Mouse (Mus musculus) macrophage (primary cell): ENCODE measurements at regions not wholly inside any gene's neighbourhood (a gene's known extent, or its start where the extent isn't known, plus 50 kb on each side); places are given as distances from the start of the nearest gene placed in this dataset.

Source experiments
- H3K27ac ChIP-seq: fragments of 350-480 bp; formaldehyde crosslinking; 2 replicates; pipeline ENCODE4 v1.9.0; 2021
- H3K36me3 ChIP-seq: fragments of 350-480 bp; formaldehyde crosslinking; 2 replicates; pipeline ENCODE4 v1.9.0; 2021; ENCODE audit errors: inconsistent target
- H3K4me3 ChIP-seq: fragments of 350-480 bp; formaldehyde crosslinking; 2 replicates; pipeline ENCODE4 v1.9.0; 2021; ENCODE audit errors: inconsistent target
- H3K79me2 ChIP-seq: fragments of 350-480 bp; formaldehyde crosslinking; 2 replicates; pipeline ENCODE4 v1.9.0; 2021; ENCODE audit errors: inconsistent target
- WGBS: methylation state at CpG from one replicate; pipeline ENCODE4 v1.1.7; 2026; ENCODE audit warnings: inconsistent platforms; ENCODE audit not compliant: missing documents; 5-methylcytosine and 5-hydroxymethylcytosine counted together

DNA sequence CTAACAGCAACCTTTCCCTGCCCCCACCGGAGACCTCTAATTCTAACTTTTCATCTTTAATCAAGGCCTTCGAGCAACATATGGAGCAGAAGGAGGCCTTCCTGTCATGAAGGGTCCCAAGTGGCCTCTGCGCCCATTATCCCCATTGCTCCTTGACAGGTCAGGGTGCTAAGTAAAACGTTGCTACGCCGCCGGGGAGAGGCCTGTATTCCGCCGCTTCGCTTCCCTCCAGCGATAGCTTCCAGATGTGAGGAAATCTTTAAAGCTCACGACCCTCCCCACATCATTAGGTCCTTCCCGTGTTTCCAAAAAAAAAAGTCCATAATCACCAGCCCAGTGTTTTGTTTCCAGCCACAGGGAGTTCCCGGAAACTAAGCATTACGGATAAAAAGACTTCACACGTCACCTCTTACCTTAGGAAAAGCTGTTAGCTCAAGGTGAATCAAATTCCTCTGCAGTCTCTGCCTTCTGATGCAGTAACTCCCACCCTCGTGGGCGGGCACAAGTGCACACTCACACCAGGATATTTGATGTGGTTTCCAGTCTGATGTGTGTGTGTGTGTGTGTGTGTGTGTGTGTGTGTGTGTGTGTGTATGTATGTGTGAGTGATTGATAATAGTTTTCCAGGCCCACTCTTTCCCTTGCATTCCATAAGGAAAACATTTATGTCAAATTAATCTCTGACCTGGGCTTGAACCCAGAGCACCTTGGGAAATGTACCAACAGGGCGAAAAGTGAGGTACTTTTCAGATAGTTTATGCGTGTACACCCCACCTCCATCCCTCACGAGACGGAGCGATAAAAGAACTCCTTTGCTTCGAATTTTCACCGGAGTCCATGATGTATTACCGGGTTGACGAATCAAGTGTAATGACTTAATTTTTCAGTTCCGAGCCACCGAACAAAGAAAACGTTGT lies 107.5 kb downstream of the Gm45692 start:
- H3K36me3 ChIP-seq, result no peaks in the 10 kb centered on the region
- no peaks in the 10 kb centered on the region for H3K79me2 ChIP-seq
- WGBS, result 77% methylated on average over 30 of the region's 30 CpGs
- no peak overlapping the region for H3K4me3 ChIP-seq
- H3K27ac ChIP-seq, result no peak overlapping the region

DNA sequence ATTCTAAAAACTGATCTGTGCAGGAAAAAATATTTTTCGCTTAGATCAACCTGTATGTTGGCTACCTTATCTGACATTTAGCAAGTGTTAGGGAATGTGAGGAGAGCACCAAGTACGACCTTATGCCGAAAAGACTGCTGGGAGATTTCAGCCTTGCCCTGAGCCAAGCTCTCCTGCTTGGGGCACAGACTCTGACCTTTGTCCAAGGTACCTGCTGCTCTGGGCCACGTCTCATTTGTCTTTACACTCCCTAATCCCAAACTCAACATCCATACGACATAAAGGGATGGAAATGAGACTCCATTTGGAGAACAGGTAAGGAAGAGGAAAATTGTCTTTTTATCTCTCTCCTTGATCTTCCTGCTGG lies 108.2 kb downstream of the Gm45692 start:
- Histone ChIP-seq H3K4me3 (no peak overlapping the region), H3K79me2 (no peaks in the 10 kb centered on the region), H3K27ac (no peak overlapping the region), H3K36me3 (no peaks in the 10 kb centered on the region)
- WGBS, result 88% methylated on average over 5 of the region's 5 CpGs

DNA sequence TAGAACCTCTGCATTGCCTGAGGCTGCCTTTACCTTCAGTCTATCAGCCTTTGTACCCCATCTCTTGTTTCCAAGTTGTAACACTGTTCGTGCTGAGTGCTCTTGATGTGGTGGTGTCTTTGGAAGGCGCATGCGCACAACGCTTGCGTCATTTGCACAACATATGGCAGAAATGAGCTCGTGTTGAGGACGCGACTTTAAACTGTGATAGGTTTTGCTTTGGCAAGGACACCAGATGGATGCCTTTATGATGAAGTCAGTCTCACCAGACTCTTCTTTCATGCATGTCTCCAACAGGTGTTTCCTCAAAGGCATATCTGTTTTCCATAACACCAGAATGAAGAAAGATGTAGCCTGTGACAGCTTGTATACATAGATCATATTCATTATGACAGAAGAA lies 110.2 kb downstream of the Gm45692 start:
- WGBS, result 95% methylated on average over 8 of the region's 8 CpGs
- Histone ChIP-seq H3K4me3 (no peak overlapping the region), H3K79me2 (no peaks in the 10 kb centered on the region), H3K27ac (no peak overlapping the region), H3K36me3 (no peaks in the 10 kb centered on the region)

DNA sequence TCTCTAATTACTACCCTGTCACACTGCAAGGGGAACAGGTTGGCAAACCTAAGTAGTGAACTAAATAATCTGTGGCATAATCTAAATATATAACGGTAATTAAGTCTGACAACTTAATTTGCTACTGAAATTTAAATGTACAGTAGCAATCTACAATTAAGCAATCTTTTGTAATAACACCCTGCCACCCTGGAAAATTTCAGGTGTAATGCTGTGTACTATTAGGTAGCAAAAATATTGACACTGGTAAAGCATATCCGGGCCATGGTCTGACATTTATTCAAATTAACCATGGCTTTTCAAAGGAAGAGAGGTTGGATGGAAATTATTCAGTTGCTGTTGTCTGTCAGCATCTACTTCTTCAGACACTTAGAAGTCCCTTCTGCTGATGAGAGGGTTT lies 119.7 kb downstream of the Gm45692 start:
- 91% methylated on average over 2 of the region's 2 CpGs for WGBS
- no peaks in the 10 kb centered on the region for H3K36me3 ChIP-seq

DNA sequence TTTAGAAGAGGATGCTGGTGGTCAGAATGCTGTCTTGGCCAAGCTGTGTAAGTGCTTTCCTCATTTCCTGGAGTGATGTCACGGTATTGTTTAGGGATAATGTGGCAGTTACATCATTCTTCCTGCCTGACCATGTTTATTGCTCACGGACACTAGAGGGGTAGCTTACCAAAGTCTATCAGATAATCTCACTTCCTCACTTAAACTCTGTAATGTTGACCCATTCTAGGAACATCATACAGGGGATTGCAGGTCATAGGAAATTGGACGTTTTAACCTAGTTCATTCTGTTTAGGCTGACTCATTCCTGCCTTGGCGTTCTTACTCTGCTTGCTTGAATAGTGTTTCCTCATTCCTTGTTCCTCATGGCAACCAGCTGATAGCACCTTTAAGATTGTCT lies 120.3 kb downstream of the Gm45692 start:
- WGBS, result 6% methylated on average over 4 of the region's 4 CpGs
- H3K79me2 ChIP-seq, result no peaks in the 10 kb centered on the region
- no peak overlapping the region for H3K4me3 ChIP-seq
- no peaks in the 10 kb centered on the region for H3K36me3 ChIP-seq
- H3K27ac ChIP-seq, result 0 out of 2 replicates have a peak overlapping the region, but pooled peaks have one; percentile 15

More for the DNA sequence above, 119.7 kb downstream of the Gm45692 start:
- Histone ChIP-seq H3K27ac (no peak overlapping the region), H3K4me3 (no peak overlapping the region), H3K79me2 (no peaks in the 10 kb centered on the region)

DNA sequence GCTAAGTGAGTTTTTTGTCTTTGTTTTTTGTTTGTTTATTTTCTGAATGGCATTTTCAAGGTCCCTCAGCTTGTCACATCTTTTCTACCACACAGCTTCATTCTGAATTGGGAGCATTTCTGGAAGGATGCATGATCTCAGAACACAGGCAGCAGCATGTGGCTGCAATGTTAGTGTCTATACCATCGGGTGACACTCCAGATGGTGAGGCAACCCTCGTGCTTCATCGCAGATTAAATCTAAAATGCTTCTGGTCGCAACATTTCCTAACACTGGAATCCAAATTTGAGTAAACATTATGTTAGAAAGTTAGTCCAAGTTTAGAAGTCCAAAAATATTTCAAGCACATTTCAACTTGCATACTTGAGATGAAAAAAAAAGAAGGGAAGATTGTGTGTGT lies 124.4 kb downstream of the Gm45692 start:
- WGBS, result 84% methylated on average over 4 of the region's 4 CpGs
- H3K4me3 ChIP-seq, result no peak overlapping the region
- H3K27ac ChIP-seq, result no peak overlapping the region
- H3K36me3 ChIP-seq, result no peaks in the 10 kb centered on the region
- H3K79me2 ChIP-seq, result no peaks in the 10 kb centered on the region

DNA sequence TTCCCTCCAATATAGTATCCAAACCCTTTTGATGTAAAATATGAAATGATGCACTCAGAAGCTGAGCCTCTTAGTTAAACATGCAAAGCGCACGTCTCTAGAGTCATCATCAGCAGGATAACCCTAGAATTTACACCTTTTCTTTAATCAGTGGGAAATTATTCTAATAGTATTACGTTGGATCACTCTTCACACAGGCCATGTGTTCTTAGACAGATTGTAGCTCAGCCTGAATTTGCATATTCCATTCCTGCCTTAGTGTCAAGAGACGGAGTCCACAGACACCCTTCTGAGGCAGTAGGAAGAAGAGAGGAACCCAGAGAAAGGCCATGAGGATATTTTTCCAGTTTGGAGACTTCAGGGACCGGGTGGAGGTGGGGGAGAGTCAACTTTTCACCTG lies 125.0 kb downstream of the Gm45692 start:
- Histone ChIP-seq H3K27ac (no peak overlapping the region), H3K79me2 (no peaks in the 10 kb centered on the region), H3K4me3 (no peak overlapping the region), H3K36me3 (no peaks in the 10 kb centered on the region)
- WGBS, result 94% methylated on average over 5 of the region's 5 CpGs

DNA sequence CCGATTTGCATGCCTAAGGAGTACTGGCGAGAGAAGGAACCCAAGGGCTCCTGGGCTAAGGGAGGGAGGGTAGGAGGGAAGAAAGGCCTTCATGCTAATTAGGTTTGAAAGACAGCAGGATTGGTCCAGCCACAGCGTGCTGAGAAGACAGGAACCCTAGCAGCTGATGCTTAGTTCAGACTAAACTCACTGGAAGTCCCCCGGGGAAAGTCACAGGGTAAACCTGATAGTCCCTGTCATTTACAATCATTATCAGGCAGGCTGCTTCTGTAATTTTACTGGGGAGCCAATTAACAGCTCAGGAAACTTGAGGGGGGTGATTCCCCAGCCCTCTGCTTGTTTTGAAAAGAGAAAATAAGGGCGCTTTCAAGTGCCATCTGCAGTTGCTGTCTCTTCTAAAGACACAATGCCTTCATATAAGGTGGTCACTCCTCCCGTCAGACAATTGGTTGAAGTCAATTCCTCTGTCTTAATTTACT lies 135.9 kb downstream of the Gm45692 start:
- H3K27ac ChIP-seq, result no peak overlapping the region
- H3K36me3 ChIP-seq, result no peaks in the 10 kb centered on the region
- 47% methylated on average over 6 of the region's 6 CpGs for WGBS
- H3K4me3 ChIP-seq, result no peak overlapping the region
- H3K79me2 ChIP-seq, result no peaks in the 10 kb centered on the region

DNA sequence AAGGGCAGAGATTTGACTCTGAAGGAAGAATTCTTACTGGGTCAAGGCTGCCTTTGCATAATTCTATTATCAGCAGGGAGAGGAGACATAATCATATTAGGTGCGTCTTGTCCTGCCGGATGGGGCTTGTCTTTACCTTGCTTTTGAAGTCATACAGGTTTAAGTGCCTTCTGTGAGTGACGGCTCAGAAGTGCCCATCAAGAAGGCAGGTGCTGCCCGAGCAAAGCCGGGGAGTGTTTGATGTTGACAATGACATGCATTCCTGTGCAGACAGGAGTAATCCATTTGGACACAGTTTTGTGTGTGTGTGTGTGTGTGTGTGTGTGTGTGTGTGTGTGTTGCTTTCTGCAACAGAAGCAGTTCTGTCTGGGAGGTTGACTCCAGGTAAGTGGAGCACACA lies 141.0 kb downstream of the Gm45692 start:
- Histone ChIP-seq H3K27ac (no peak overlapping the region), H3K36me3 (no peaks in the 10 kb centered on the region), H3K79me2 (no peaks in the 10 kb centered on the region), H3K4me3 (no peak overlapping the region)
- 90% methylated on average over 5 of the region's 5 CpGs for WGBS

DNA sequence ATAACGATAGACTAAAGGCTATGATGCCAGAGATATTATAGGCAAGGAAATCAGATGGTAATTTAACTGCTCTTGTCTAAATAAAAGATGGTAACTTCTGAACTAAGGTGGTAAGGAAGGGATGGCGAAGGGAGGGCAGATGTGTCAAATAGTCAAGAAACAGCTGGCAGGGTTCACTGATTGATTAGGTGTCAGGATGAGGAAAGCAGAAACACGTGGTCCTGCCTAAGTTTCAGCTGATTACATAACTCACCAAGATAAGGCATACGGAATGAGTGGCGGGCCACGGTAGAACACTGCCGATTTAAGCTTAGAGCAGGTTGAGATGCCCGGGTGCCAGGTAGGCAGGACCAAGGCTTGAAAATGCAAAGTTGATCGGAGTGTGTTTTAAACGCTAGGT lies 143.2 kb downstream of the Gm45692 start:
- Histone ChIP-seq H3K79me2 (no peaks in the 10 kb centered on the region), H3K27ac (no peak overlapping the region), H3K4me3 (no peak overlapping the region), H3K36me3 (no peaks in the 10 kb centered on the region)
- 91% methylated on average over 10 of the region's 10 CpGs for WGBS

DNA sequence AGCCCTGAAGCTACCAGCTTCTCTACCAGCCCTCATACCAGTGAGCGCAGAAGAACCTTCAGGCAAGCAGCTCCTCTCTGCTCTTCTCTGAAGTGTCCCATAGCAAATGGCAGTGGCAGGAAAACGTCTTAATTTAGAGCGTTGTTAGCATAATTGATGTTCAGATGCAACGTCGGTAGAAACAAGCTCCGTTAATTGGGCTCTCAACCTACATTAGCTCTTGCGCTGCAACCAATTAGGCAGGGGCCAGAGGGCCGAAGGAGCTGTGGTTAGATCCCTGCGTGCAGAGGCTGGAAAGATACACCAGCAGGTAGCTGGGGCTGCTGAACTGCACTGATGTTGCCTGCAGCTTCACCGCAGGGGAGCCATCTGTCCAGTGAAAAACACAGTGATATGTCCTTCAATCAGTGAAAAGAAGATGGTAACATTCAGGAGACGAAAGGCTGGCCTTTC lies 145.6 kb downstream of the Gm45692 start:
- Histone ChIP-seq H3K79me2 (no peaks in the 10 kb centered on the region), H3K36me3 (no peaks in the 10 kb centered on the region), H3K4me3 (no peak overlapping the region), H3K27ac (no peak overlapping the region)
- 79% methylated on average over 11 of the region's 11 CpGs for WGBS

DNA sequence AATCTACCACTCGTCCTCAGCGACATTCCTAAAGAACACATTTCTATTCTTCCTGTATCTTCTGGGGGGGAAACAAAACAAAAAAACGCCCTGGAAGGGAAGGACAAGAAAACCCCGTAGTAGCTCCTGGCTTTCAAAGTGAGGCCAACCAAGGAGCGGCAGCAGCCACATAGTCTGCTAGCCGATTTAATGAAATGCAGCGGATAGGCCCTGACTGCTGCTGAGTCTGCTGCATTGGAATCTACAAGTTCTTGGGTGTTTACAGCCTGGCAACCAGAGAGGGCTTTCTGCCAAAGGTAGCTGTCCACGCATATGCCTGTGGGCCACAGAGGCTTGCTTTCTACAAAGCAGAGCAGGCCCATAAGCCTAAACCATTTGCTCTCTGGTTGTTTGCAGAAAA lies 146.0 kb downstream of the Gm45692 start:
- Histone ChIP-seq H3K36me3 (no peaks in the 10 kb centered on the region), H3K4me3 (no peak overlapping the region), H3K79me2 (no peaks in the 10 kb centered on the region), H3K27ac (no peak overlapping the region)
- WGBS, result 93% methylated on average over 8 of the region's 8 CpGs

DNA sequence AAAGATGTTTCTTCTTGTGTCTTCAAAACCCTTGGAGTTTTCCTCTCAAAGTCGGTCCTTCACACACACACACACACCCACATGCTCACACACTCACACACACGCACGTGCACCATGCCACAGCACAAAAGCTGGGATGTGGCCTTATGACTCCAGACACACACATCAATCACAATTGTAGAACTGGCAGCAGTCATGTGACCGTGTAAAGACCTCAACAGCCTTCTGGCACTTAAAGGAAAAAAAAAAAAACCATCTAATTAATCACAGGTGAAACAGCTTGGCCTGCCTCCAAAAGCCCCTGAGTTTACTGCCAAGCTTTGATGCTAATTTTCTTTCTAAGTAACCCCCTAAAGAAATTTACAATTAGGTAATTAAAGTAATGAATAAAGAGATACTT lies 147.1 kb downstream of the Gm45692 start:
- Histone ChIP-seq H3K27ac (no peak overlapping the region), H3K4me3 (no peak overlapping the region), H3K79me2 (no peaks in the 10 kb centered on the region), H3K36me3 (no peaks in the 10 kb centered on the region)
- 55% methylated on average over 4 of the region's 4 CpGs for WGBS

DNA sequence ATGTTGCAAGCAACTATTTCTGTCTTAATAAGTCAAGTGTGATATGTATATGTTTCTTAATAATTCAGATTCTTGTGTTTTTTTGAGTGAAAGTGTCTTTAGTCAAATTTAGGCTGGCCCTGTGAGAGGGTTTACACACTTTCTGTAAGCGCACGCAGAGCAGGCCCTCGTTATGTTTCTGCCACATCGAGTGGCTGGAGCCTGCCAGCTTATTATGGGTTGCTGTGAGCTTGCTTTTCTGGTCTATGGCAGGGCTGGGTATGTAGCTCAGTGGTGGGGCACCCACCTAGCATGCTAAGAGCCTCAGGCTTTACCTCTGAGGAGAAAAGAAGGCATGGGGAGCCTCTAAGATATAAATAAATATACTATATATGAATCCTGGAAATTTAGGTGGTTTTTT lies 148.2 kb downstream of the Gm45692 start:
- Histone ChIP-seq H3K36me3 (no peaks in the 10 kb centered on the region), H3K27ac (no peak overlapping the region), H3K4me3 (no peak overlapping the region), H3K79me2 (no peaks in the 10 kb centered on the region)
- 82% methylated on average over 4 of the region's 4 CpGs for WGBS

DNA sequence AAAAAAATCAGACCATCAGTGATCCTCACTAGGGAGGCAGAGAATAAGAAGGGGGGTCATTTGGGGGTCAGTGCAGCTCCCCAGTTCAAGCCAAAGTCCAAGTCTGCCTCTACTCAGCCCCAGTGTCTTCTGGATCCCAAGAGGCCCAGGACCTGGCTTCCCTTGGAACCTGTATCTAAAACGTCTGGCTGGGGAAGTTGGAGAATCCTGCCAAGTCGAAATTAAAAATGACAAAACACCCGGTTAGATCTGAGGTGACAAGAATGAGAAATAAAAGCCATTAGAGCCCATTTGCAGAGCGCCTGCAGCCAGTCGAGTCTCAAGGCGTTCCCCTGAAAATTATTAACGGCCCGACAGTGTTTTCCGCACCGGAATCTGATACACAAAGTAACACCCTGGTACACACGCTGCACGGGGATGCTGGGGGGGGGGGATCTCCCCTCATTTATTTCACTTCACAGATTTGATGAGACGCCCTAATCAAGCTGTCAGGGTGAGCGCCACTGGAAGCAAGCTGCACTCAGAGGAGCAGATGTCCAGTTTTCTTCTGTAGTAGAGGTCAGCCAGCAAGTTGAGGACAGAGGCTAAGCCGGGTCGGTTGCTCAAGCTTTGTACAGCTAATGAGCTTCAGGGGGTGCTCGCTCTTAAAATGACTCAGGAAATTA lies 149.5 kb downstream of the Gm45692 start:
- Histone ChIP-seq H3K27ac (no peak overlapping the region), H3K36me3 (no peaks in the 10 kb centered on the region), H3K4me3 (no peak overlapping the region), H3K79me2 (no peaks in the 10 kb centered on the region)
- 90% methylated on average over 17 of the region's 17 CpGs for WGBS
